Mouse (Mus musculus): Measurements from ENCODE around the gene Rnf114.

Gene Rnf114

DNA sequence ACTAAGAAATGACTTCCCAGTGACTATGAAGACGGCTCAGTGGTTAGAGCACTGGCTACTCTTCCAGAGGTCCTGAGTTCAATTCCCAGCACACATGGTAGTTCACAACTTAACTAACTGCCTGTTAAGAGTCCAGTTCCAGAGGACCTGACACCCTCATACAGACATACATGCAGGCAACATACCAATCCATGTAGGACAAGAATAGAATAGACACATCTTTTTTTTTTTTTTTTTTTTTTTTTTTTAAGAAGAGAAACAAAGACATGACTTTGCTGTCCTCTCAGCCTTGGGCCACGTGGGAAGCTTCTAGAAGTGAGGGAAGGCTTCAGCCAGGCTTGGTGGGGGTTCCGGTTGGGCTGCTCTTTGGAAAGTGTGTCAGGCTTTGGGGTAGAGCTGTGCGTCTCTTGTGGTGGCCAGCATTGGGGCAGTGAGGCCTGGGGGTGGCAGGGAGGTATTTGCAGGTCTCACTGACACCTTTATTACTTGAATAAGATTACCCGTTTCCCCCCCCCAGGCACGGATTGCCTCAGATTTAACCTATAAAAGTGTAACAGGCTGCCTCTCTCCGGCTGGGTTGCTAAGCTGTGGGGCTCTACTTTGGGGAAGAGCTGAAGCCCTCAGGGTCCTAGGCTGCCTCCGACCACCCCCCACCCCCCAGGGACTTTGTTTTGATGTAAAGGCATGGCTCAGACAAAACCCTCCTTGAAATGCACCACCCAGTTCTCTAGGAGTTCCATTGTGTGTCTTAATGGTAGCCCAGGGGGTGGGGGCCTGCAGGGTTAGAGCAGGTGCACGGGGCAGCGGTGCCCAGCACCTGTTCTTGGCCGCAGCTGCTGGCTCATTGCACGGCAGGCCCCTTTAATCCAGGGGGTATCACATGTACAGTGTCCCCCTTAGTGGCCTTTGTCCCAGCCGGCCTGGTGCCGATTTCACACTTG is 47.4 kb downstream of the Rnf114 start:
- no peak for DNase-seq (ENCODE audit: low read depth, low spot score)

DNA sequence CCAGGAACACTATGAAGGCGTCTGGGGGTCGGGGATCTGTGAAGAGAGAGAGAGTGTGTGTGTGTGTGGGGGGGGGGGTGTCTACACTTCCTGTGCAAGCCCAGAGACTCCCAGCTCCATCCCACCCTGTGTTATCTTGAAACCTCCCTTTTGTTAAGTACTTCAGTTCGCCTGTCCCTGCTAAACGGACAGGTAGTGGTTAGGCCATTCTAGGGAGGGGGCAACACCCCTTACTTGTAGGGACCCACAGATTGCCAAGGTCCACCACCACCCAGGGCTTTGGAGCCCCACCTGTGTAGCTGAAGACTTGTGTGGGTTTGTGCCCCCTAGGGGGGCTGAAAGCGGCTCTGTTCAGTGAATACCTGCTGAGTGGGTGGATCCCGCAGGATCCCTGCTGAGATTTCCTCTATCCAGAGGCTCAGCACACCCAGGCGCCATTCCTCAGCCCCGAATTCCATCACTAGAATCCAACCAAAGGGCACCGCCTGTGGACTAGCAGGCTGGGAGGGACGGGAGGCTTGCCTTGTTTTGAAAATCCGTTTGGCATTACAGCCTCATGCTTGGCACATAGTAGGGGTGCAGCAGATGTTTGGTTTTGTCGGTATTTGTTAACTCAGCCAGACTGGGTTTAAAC is 48.1 kb downstream of the Rnf114 start:
- no peak for DNase-seq (ENCODE audit: low read depth, low spot score)

- DNase-seq (ENCODE audit: low read depth, low spot score), result no peak
Measured at GRCm38 (mm10) chr2:167541324-167541723, 48.9 kb downstream of the Rnf114 start.

DNA sequence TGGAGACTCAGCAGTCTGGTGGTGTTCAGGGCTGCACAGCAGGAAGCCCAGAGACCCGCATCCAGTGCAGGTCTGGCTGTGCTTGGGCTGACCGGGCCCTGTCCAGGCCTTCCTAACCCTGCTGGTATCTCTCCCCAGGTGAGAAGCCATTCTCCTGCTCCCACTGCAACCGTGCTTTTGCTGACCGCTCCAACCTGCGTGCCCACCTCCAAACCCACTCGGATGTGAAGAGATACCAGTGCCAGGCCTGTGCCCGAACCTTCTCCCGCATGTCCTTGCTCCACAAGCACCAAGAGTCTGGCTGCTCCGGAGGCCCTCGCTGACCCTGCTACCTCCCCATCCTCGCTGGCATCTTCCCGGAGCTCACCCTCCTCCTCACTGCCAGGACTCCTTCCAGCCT is 49.3 kb downstream of the Rnf114 start:
- no peak for DNase-seq (ENCODE audit: low read depth, low spot score)

- no peak for DNase-seq (ENCODE audit: low read depth, low spot score)
Measured at GRCm38 (mm10) chr2:167542361-167542760, 49.9 kb downstream of the Rnf114 start.

DNA sequence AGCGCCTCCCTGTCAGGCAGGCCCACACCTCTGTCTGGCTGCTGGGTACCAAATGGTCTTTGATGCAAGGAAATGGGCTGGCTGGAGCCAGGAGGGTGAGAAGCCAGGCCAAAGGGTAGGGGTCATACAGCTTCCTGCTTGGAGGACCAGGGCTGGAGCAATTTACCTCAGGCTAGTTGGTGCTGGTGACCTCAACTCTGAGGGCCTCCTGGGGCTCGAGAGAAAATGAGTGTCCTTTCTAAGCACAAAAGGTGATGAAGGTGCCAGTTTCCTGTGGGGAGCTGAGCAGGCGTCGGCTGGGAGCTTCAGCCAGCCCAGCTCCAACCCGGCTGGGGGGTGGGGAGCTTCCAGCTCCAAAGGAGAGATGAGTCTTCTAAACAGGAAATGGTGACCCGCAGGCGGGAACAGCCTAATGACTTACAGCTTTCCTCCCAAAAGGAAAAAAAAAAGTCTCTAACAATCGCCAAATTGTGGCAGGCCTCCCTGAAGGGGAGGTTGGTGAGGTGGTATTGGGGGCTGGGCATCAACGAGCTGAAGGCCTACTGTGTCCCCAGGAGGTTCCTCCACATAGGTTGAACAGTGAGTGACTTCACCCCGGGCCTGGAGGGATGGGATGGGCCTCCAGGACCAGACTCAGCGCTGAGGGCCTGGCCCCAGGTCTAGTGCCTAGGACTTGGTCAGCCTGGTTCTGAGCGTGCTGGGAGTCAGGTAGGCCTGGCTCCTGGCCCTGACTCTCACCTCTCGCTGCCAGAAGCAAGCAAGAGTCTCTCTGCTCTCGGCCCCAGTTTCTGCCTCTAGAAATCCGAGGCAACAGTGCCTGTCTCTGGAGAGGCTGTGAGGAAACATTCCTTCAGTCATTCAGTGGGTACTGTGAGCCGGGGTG is 50.9 kb downstream of the Rnf114 start:
- DNase-seq (ENCODE audit: low read depth, low spot score), result no peak

GRCm38 (mm10) chr2:167544004-167544356 is 51.5 kb downstream of the Rnf114 start:
- no peak for DNase-seq (ENCODE audit: low read depth, low spot score)

DNA sequence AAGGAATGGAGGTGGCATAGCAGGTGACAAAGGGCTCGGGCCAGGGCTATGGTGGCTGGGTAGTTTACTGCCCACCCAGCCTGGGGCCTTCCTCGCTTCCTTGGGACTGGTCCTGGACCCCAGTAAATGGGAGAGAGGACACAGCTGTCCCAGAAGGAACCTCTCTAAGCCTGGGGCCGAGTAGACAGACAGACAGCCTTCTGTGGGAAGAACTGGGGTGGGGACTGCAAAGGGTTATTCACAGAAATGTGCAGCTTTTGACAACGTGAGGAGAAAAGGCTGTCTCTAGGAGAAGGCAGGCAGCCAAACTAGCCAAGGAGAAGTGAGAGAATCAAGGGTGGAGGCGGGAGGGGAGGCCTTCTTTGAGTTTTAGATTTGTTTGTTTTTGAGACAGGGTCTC is 52.0 kb downstream of the Rnf114 start:
- no peak for DNase-seq (ENCODE audit: low read depth, low spot score)

GRCm38 (mm10) chr2:167546447-167547195 is 54.2 kb downstream of the Rnf114 start:
- no peak for DNase-seq (ENCODE audit: low read depth, low spot score)

- DNase-seq (ENCODE audit: low read depth, low spot score), result no peak
Measured at GRCm38 (mm10) chr2:167547444-167547843, 55.0 kb downstream of the Rnf114 start.

DNA sequence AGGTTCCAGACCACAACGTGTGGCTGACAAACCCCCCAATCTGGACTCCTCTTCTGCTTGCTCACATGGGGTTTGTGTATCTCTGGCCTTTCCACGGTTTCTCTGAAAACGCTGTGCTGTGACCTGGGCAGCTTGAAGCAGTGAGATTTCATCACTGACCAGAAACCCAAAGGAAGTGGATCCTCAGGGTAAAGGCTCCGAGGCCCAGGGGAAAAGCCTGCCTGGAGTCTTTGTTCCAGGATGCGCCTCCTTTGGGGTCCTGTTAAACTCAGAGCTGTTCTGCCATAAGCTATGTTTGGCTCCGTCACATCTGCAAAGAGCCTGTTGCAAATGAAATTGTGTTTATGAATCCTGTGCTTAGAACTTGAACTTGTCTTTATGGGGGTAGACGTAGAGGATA is 56.5 kb downstream of the Rnf114 start:
- DNase-seq (ENCODE audit: low read depth, low spot score), result no peak

- no peak for DNase-seq (ENCODE audit: low read depth, low spot score)
Measured at GRCm38 (mm10) chr2:167550341-167550854, 58.0 kb downstream of the Rnf114 start.

DNA sequence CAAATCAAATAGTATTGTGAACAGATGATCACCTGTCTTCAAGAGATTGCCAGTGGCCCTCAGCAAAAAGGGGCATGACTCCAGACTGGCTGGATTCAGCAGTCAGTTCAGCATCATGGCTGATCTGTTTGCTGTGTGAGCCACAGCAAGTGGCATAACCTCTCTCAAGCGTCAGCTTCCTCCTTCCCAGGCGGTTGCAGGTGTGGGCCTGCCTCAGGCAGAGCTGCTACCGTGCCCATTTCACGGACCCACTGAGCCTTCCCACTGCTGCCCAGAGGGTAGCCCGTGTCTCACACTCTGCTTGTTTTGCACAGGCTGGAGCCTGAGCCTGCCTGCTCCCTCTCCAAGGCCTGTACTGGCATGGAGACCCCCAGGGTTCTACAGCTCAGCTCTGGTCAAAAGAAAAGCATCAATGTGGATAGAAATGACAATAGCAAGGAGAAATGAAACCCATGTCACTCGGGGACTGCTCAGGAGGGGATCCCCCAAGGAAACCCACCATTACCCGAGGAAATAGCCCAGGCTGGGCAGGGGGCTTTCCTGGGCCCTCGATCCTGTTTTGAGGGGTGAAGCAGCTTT is 59.0 kb downstream of the Rnf114 start:
- no peak for DNase-seq (ENCODE audit: low read depth, low spot score)

GRCm38 (mm10) chr2:167552292-167552691 is 59.8 kb downstream of the Rnf114 start:
- DNase-seq (ENCODE audit: low read depth, low spot score), result no peak

GRCm38 (mm10) chr2:167552927-167553402 is 60.5 kb downstream of the Rnf114 start:
- no peak for DNase-seq (ENCODE audit: low read depth, low spot score)

DNA sequence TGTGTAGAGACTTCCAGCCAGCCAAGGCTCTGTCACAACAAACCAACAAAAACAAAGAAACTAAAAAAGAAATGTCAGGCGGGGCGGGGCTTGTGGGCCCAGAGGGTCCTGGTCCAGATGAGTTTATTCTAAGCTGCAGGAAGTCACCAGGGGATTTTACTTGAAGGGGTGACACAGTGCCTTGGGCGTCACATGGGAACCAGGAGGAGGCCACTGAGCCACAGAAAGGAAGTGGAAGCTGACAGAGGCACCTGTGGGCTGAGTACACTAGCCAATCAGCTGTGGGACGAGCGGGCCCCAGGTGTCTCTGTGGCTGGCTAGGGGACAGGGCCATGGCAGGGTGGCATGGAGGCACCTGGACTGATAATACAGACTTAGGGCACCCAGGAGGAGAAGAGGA is 63.3 kb downstream of the Rnf114 start:
- no peak for DNase-seq (ENCODE audit: low read depth, low spot score)

DNA sequence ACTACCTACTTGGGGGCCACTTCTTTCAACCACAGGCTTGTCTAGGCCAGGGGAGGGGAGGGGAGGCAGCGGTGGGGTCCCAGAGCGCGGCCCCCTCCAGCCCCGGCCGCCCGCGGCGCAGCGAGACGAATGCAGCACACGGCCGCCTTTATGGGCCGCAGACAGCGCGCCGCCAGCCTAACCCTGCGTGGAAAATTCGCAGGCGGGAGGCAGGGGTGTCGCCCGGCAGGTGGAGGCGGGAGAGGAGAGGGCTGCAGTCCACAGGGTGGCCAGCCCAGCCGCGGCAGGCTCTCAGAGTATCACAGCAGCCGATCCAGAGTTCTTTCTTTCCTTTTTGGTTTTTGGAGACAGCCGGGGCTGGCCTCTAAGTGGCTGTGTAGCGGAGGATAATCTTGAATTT is 67.0 kb downstream of the Rnf114 start:
- no peak for DNase-seq (ENCODE audit: low read depth, low spot score)

DNA sequence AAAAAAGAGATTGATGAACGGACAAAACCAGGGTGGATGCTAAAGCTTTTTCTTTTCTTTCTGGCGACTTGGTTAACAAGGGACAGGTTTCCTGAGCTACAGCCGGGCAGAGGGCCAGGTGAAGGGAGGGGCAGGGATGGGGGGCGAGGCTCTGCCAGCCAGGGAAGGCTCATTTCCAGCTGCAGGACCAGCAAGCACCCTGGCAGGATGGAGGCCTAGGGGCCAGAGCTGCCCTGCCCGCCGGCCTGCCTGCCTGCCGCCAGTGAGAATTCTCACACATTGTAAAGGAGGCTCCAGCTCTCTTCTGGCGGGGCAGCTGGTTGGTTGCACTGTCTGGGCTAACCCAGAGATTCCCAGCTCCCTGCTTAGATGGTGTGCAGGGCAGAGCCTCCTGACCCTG is 69.7 kb downstream of the Rnf114 start:
- DNase-seq (ENCODE audit: low read depth, low spot score), result no peak

DNA sequence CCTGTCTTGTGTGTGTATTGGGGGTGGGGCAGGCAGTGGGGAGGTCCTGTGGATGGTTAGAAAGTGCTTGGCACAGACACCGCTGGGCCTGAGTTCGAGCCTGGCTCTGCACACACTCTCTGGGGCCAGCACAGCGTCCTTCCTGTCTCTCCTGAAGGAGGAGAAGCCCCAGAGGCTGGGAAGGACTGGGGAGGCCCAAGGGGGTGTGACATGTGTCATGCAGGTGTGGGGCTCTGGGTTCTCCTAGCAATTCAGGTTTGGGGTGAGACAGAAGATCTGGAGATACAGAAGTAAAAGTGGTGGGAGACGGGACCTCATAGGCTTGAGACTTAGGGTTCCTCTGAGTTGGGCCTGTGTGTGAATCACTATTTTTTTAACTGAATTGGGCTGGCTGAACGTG is 70.6 kb downstream of the Rnf114 start:
- DNase-seq (ENCODE audit: low read depth, low spot score), result no peak

GRCm38 (mm10) chr2:167563703-167564102 is 71.3 kb downstream of the Rnf114 start:
- no peak for DNase-seq (ENCODE audit: low read depth, low spot score)
